Mouse (Mus musculus) neutrophil, adult 5-6 weeks (primary cell): Measurements from ENCODE around the gene 2200002D01Rik. TPM values are rescaled to one million over a fixed set of nuclear protein-coding genes. Genes with fewer than 3 reads are reported as not detected.

Experiments used
- ATAC-seq: fragments of 151-379, 151-347 bp; 2 replicates; pipeline ENCODE4 v1.8.0; 2017; ENCODE audit warnings: mild to moderate bottlenecking, moderate TSS enrichment; ENCODE audit not compliant: insufficient number of reproducible peaks, poor library complexity, low FRiP score, severe bottlenecking; ENCODE audit errors: extremely low read depth
- total RNA-seq: library from RNA; stranded (forward); fragments of 200-1000 nt; gene quantifications from 2 replicates; pipeline ENCODE4 v1.2.3, GENCODE M21; 2017

Gene 2200002D01Rik
- total RNA-seq, result 2.4 and 2.8 TPM in 2 replicates

GRCm38 (mm10) chr7:29248261-29248841 lies at the start of gene 2200002D01Rik:
Gene 2200002D01Rik (minus strand): TSS chr7:29248466.
- no peak for ATAC-seq

DNA sequence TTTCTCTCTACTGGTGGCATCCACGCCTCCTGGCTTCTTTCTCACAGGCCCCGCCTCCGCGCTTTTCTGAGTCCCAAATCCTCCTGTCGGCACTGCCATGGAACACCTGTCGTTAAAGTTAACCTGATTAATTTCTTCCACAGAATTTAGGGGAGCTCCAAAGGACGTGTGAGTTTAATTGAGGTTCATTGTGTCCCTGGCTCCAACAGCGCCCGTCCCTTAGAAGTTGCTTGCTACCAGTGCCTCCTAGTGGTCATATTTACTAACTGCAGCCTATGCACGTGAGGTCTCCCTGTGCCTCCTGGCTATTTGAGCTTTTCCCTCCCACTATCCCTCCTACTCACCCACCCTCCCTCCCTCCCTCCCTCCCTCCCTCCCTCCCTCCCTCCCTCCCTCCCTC lies 48.7 kb upstream of the 2200002D01Rik start:
- peak; percentile 71; the same call in 1 of the 2 replicates for ATAC-seq

GRCm38 (mm10) chr7:29295861-29296647 lies 47.8 kb upstream of the 2200002D01Rik start:
- ATAC-seq, result no peak

- no peak for ATAC-seq
These were observed 46.0 kb upstream of the 2200002D01Rik start for GRCm38 (mm10) chr7:29294111-29294761.

DNA sequence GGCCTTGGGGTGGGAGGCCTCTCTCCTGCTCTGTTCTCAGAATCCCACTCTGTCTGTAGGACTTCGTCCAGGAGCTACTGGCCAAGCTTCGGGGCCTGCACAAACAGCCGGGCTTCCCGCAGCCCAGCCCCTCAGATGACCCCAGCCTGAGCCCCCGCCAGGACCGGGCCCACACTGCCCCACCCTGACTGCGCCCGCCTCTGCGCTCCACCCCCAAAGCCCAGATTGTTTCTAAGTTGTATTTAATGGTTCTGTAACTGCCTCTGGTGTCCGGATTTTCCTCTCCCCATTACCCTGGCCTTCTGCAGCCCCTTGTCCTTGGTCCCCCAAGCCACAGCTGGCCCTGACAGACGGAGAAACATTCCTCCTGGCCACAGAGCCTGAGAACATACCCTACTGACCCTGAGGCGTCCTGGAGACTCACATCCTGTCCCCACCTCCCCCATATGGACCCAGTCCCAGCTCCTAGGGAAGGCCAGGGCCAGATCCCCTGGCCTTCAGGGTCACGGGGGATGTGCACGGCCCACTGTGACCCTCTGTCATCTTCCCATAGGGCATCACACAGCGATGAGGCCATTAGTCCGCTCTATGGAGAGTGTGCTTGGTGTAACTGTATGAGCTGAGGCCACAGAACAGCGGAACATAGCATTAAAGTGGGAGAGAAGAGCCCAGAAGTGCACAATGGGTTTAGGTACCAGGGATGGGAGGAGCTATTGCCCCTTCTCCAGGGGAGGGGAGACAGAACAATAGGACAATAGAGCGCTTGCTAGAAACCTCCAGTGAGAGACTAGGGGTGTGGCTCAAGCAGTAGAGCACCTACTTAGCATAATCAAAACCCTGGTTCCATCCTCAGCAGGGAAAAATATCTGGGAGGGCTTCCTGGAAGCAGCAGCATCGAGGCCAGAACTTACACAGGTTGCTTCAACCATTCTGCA lies 45.1 kb upstream of the 2200002D01Rik start:
- ATAC-seq, result no peak

DNA sequence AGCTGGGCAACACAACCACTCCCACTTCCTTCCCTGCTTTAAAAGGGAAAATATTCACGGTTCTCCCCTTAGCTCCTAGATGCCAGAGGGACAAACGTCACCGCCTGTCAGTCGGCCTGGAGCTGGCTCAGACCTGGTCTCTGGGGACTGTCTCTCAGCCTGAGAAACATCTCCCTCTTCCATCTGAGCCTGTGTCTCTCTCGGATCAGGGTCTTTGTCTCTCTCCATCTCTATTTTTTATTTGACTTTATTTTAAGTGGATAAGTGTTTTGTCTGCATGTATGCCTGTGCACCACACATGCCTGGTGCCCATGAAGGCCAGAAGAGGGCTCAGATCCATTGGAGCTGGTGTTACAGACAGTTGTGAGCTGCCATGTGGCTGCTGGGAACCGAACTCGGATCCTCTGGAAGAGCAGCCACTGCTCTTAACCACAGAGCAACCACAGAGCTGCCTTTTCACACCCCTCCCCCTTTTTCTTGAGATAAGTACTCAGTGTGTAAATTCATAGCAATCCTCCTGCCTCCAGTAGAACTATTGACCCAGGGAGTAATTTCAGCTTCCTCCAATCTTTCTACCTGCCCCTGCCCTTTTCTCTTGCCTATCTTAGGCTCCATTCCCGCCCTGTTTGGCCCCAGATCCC lies 44.3 kb upstream of the 2200002D01Rik start:
- no peak for ATAC-seq

DNA sequence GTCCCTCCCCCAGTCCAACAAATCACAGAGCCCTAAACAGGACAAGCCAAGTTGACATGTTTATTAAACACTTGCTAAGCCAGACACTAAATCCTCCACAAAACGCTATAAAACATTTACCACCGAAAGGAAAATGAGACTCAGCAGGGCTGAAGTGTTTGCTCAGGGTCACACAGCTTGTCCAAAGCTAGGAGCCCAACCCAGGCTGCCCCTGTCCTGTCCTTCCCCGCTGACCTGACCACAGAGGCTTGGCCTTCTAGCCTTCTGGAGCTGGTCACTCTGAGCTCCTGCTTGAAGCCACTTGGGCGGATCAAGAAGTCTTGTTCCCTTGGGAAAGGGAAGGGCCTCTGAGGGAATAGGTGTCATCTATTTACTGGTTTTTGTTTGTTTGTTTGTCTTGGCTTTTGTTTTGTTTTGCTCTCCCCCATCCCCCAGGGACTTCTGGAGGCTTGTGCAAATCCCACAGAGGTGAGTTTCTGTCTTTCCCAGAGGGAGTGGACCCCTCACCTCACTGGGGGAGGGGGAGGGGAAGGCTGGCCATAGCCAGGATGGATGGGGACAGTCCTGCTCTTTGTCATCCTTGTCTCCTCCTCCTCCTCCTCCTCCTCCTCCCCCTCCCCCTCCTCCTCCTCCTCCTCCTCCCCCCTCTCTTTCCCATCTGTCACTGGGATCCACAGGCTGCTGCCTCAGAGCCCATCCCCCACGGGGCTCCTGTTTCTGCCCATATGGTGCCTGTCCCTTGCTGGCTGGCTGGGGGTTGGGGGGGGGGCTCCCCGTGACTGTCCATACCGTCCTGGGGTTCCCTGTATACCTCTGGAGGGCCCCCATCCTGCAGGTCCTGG lies 43.6 kb upstream of the 2200002D01Rik start:
- ATAC-seq, result no peak

GRCm38 (mm10) chr7:29290691-29291485 lies 42.6 kb upstream of the 2200002D01Rik start:
- no peak for ATAC-seq

GRCm38 (mm10) chr7:29289856-29290255 lies 41.6 kb upstream of the 2200002D01Rik start:
- no peak for ATAC-seq

- ATAC-seq, result peak; percentile 44; the same call in 1 of the 2 replicates
These were observed 40.8 kb upstream of the 2200002D01Rik start, which contains the start of gene Ppp1r14a for GRCm38 (mm10) chr7:29288942-29289638. Gene Ppp1r14a (plus strand): TSS chr7:29289308.

- no peak for ATAC-seq
These were observed 39.8 kb upstream of the 2200002D01Rik start for GRCm38 (mm10) chr7:29288079-29288478.

- no peak for ATAC-seq
These were observed 39.2 kb upstream of the 2200002D01Rik start for GRCm38 (mm10) chr7:29287481-29287880.

GRCm38 (mm10) chr7:29284523-29284922 lies 36.3 kb upstream of the 2200002D01Rik start:
- ATAC-seq, result no peak

DNA sequence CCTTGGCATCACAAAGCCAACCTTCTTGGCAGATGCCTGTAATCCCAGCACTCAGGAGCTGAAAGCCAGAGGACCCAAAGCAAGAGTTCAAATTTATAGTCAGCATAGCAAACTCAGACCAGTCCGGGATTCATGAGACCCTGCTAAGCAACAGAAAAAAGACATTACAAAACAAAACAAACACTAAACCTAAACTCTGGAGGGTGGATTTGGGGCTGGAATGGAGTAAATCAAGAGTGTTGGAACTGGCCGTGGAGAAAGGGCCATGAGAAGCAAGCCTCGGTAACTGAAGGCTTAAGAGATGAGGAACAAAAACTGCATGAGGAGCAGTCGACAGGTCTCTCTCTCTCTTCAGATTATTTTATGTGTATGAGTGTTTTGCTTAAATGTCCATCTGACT lies 35.6 kb upstream of the 2200002D01Rik start:
- ATAC-seq, result no peak

- ATAC-seq, result no peak
These were observed 33.8 kb upstream of the 2200002D01Rik start for GRCm38 (mm10) chr7:29282074-29282554.
